Mouse (Mus musculus) ES-Bruce4 (cell line): ENCODE measurements around the gene Dad1.

Experiments
- CTCF ChIP-seq: IDR thresholded peaks from one replicate; pipeline ENCODE4 v1.8.1; 2011; ENCODE audit warnings: low read depth, low read length
- POLR2A ChIP-seq: IDR thresholded peaks from one replicate; pipeline ENCODE4 v1.8.1; 2011; ENCODE audit warnings: low read length; ENCODE audit not compliant: insufficient read depth

DNA sequence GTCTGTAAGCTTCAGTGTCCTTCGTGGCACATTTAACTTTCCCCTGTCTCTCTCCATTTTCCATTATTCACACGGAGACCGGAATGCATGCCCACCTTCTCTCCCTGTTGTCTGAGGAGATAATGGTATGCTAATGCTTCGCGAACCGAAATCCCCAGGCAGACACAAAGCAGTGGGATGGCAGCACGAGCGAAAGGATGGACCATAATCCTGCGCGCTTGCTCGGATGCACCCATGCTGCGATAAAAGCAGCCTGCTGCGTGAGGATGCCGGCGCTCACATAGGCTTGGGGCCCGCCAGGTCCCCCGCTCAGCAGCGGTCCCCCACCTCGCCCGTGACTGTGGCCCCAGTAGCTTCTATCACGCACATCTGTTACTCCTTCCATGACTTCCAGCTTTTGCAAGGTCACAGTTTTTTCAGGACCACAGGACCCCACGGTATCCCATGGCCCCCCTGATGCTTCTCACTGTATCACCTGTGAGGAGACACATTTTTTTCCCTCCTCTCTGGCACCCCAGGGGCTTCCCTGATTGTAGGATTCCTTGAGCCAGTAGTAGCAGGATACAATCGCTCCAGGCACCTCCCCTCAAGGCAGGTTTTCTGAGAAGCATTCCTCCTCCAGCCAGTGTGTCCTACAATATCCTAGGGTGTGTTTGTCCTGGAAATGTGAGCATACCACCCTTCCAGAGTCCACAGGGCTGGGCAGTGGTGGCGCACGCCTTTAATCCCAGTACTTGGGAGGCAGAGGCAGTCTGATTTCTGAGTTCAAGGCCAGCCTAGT is 24.8 kb downstream of the Dad1 start:
- TF ChIP-seq CTCF: no peak
- no peak for TF ChIP-seq POLR2A
